Mouse (Mus musculus) embryonic fibroblast, embryonic 13.5 days (primary cell): Measurements from ENCODE around the gene Hs6st3.

Experiments used
- CTCF ChIP-seq: IDR thresholded peaks from 2 replicates; pipeline ENCODE4 v1.5.1; 2011; ENCODE audit warnings: mild to moderate bottlenecking, control low read depth, low read length, moderate library complexity, borderline replicate concordance; ENCODE audit not compliant: insufficient read depth
- POLR2A ChIP-seq: IDR thresholded peaks from 2 replicates; pipeline ENCODE4 v1.6.1; 2011; ENCODE audit warnings: low read depth, mild to moderate bottlenecking, control low read depth, low read length, moderate library complexity

DNA sequence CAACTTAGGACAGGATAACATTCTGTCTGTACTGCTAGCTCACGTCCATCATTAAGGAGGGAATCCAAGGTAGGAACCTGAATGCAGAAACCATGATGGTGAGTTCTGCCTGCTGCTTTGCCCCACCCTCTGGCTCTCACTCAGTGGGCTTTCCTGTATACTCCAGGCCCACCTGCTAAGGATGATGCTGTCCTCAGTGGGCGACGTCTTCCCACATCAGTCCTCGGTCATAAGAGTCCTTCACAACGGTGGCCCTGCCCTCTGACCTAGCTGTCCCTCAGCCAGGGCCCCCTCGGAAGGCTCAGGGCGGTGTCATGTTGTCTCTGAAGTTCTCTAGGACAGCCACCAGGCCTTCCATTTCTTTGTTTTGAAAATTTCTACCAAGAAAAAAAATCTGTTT lies 128.2 kb downstream of the Hs6st3 start:
- no peak for TF ChIP-seq CTCF
- no peak for TF ChIP-seq POLR2A
